Mouse (Mus musculus): Measurements from ENCODE around the gene Nfix.

GRCm38 (mm10) chr8:84704356-84704755, 95.8 kb downstream of the Nfix start:
- TF ChIP-seq CTCF (IDR thresholded peaks at IDR 0.05; ENCODE audit: insufficient read depth, low read depth, low read length) (peak; percentile 44; the same call in 1 of the 2 replicates), POLR2A (IDR thresholded peaks at IDR 0.05; ENCODE audit: insufficient read depth, low read depth, low read length) (no peak)

Data from olfactory bulb, adult 2 months (tissue).